Mouse (Mus musculus) neural tube, embryonic 15.5 days (tissue): ENCODE measurements at regions not wholly inside any gene's neighbourhood (a gene's known extent, or its start where the extent isn't known, plus 50 kb on each side); places are given as distances from the start of the nearest gene placed in this dataset.
"Not testable (repeated sequence)": the region's sequence is repeated elsewhere in the genome, so short reads cannot be mapped to it uniquely, and the experiment has no call there.

Source experiments
- ATAC-seq: fragments of 200-750 bp; cut with Nextera tagmentation; 2 replicates; pipeline ENCODE4 v1.8.0; 2017; ENCODE audit warnings: mild to moderate bottlenecking, moderate TSS enrichment, moderate library complexity; ENCODE audit not compliant: low FRiP score
- H3K27ac ChIP-seq: fragments of 300-500 bp; sonication (generic); replicated peaks from 2 replicates; pipeline ENCODE4 v1.5.1; 2015; ENCODE audit warnings: mild to moderate bottlenecking, inconsistent platforms
- H3K27me3 ChIP-seq: fragments of 300-500 bp; sonication (generic); replicated peaks from 2 replicates; pipeline ENCODE4 v1.6.1; 2015; ENCODE audit warnings: inconsistent platforms
- H3K36me3 ChIP-seq: fragments of 300-500 bp; sonication (generic); 2 replicates; pipeline ENCODE4 v1.6.1; 2015; ENCODE audit warnings: inconsistent platforms
- H3K4me1 ChIP-seq: fragments of 300-500 bp; sonication (generic); 2 replicates; pipeline ENCODE4 v1.6.1; 2015; ENCODE audit warnings: inconsistent platforms
- H3K4me2 ChIP-seq: fragments of 300-500 bp; sonication (generic); 2 replicates; pipeline ENCODE4 v1.6.1; 2015; ENCODE audit warnings: inconsistent platforms, mild to moderate bottlenecking, moderate library complexity
- H3K4me3 ChIP-seq: fragments of 300-500 bp; sonication (generic); replicated peaks from 2 replicates; pipeline ENCODE4 v1.5.1; 2015; ENCODE audit warnings: mild to moderate bottlenecking, inconsistent platforms
- H3K9ac ChIP-seq: fragments of 300-500 bp; sonication (generic); replicated peaks from 2 replicates; pipeline ENCODE4 v1.6.1; 2015; ENCODE audit warnings: mild to moderate bottlenecking, inconsistent platforms
- H3K9me3 ChIP-seq: fragments of 300-500 bp; sonication (generic); replicated peaks from 2 replicates; pipeline ENCODE4 v1.6.1; 2016; ENCODE audit warnings: inconsistent platforms
- WGBS: fragments of 180-500 bp; shearing (Covaris S2); methylation state at CpG from one replicate; pipeline ENCODE4 v1.1.7; 2015; ENCODE audit warnings: mixed read lengths; 5-methylcytosine and 5-hydroxymethylcytosine counted together

DNA sequence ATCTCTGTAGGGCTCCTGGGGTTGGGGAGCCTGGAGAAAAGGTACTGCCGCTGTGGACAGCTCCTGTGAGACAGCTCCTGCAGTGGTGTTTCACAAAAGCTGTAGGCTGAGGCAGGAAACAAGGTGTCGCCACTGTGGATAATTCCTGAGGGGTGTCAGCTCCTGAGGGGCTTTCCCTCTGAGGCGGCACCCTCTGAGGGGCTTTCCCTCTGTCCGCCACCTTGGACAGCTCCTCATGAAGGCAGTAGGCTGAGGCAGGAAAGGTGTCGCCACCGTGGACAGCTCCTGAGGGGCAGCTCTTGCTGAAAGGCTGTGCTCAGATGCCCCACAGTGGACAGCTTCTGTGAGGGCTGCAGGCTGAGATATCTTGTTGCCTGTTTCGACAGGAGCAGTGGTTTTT lies 127.1 kb downstream of the Cyld start:
- Histone ChIP-seq H3K36me3 (no peaks in the 10 kb centered on the region), H3K9me3 (no peaks in the 10 kb centered on the region), H3K4me2 (no peak overlapping the region), H3K27ac (no peak overlapping the region), H3K9ac (no peak overlapping the region), H3K4me3 (no peak overlapping the region), H3K4me1 (0 out of 2 replicates have a peak, but pooled peaks cover 3% of the 10 kb centered on the region), H3K27me3 (no peaks in the 10 kb centered on the region)
- WGBS = 88% methylated on average over 7 of the region's 7 CpGs
- no peak for ATAC-seq

DNA sequence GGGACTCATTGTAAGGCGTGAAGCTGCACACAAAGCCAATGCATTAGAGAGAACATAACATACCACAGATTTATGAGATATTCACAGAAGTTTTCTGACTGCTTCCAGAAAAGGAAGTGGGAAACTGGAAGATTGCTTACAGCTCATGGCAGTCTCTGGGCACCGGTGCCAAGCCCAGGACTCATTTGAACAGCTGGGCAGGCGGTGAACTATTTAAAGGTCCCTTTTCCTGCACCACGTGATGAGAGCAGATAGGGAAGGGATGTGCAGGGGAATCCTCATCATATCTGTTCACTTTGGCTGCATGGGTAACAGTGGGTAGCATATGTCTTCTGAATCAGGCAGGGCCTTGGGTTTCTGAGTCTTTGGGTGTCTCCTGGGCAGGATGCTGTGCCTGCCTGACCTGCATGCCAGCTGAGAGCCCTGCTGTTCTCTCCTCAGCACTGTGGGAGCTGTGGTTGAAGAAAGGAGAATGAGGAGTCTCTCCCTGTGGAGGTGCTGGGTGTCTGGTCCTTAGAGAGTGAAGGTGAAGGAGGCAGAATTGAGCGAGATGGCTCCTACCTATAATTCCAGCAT lies 123.5 kb downstream of the Cyld start:
- no peak overlapping the region for H3K27ac ChIP-seq
- H3K9me3 ChIP-seq = no peaks in the 10 kb centered on the region
- H3K4me3 ChIP-seq = no peak overlapping the region
- no peaks in the 10 kb centered on the region for H3K36me3 ChIP-seq
- H3K9ac ChIP-seq = no peak overlapping the region
- 82% methylated on average over 5 of the region's 5 CpGs for WGBS
- ATAC-seq = no peak
- 0 out of 2 replicates have a peak, but pooled peaks cover 3% of the 10 kb centered on the region for H3K4me1 ChIP-seq
- H3K4me2 ChIP-seq = no peak overlapping the region
- H3K27me3 ChIP-seq = 0 out of 2 replicates have a peak, but pooled peaks cover 5% of the 10 kb centered on the region

DNA sequence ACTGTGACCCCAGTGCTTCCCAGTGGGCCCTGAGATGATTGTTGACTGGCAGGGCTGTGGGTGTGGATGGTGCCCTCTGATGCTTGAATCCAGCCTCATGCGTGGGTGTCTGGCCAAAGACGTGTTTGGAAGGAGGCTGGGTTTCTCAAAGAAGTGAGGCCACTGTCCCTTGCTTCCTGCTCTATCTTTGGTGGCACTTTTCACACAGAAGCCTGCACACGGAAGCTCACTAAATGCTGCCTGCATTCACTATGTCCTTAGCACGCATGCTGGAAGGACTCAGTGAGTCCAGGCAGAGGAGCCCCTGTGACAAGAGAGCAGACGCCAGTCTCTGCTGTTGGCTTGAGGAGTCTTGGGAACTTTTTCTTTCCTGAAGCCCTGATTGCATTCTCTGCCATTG lies 119.6 kb downstream of the Cyld start:
- 87% methylated on average over 5 of the region's 5 CpGs for WGBS
- no peak overlapping the region for H3K9ac ChIP-seq
- H3K27ac ChIP-seq = no peak overlapping the region
- no peaks in the 10 kb centered on the region for H3K9me3 ChIP-seq
- H3K36me3 ChIP-seq = no peaks in the 10 kb centered on the region
- no peak overlapping the region for H3K4me2 ChIP-seq
- peaks cover 11% of the 10 kb centered on the region for H3K4me1 ChIP-seq
- ATAC-seq = no peak
- 0 out of 2 replicates have a peak, but pooled peaks cover 9% of the 10 kb centered on the region for H3K27me3 ChIP-seq
- H3K4me3 ChIP-seq = no peak overlapping the region

DNA sequence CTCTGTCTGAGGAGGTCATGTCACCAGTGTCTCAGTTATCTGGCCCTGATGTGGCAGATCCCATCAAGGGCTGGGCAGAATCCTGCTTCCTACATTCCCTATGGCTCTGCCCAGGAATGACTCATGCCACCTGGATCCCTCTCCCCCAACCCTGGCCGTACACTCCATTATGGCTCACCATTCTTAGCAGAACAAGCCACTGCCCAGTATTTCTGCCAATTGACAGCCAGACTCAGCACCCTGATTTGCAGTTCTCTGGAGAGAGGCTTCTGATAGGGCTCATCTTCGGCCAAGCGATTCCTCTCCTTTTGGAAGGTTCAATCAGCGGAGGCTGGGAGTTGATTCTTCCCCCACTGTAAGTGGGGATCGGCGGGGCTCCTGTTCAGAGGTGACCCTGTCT lies 117.4 kb downstream of the Cyld start:
- ATAC-seq = no peak
- 0 out of 2 replicates have a peak, but pooled peaks cover 9% of the 10 kb centered on the region for H3K27me3 ChIP-seq
- no peaks in the 10 kb centered on the region for H3K36me3 ChIP-seq
- 92% methylated on average over 6 of the region's 6 CpGs for WGBS
- H3K9ac ChIP-seq = no peak overlapping the region
- H3K9me3 ChIP-seq = no peaks in the 10 kb centered on the region
- H3K27ac ChIP-seq = no peak overlapping the region
- no peak overlapping the region for H3K4me3 ChIP-seq
- H3K4me2 ChIP-seq = no peak overlapping the region
- peaks cover 8% of the 10 kb centered on the region for H3K4me1 ChIP-seq

GRCm38 (mm10) chr8:88812901-88813676 lies 116.3 kb downstream of the Cyld start:
- Histone ChIP-seq H3K4me1 (peaks cover 8% of the 10 kb centered on the region), H3K27ac (no peak overlapping the region), H3K4me2 (peak overlapping the region; percentile 31), H3K4me3 (no peak overlapping the region), H3K36me3 (no peaks in the 10 kb centered on the region), H3K27me3 (0 out of 2 replicates have a peak, but pooled peaks cover 9% of the 10 kb centered on the region), H3K9me3 (no peaks in the 10 kb centered on the region), H3K9ac (no peak overlapping the region)
- 33% methylated on average over 27 of the region's 27 CpGs for WGBS
- peak; percentile 35; the same call in 1 of the 2 replicates for ATAC-seq

DNA sequence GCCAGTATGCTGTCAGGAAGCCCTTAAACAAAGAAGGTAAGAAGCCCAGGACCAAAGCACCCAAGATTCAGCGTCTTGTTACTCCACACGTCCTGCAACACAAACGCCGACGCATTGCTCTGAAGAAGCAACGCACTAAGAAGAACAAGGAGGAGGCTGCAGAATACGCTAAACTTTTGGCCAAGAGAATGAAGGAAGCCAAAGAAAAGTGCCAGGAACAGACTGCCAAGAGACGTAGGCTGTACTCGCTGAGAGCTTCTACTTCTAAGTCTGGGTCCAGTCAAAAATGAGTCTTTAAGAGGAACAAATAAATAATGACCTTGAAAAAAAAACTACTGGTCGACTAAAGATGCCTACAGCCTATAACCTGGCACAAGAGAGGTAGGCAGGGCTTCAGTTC lies 110.0 kb downstream of the Cyld start:
- H3K9me3 ChIP-seq, H3K27ac ChIP-seq, H3K4me1 ChIP-seq, H3K27me3 ChIP-seq, H3K4me2 ChIP-seq, H3K9ac ChIP-seq, H3K36me3 ChIP-seq, ATAC-seq, H3K4me3 ChIP-seq: not testable (repeated sequence)
- WGBS = 93% methylated on average over 10 of the region's 10 CpGs
